Mouse (Mus musculus) 3134 (cell line): ENCODE results near the gene Snx20.

Experiments
- DNase-seq: peaks from one replicate; pipeline ENCODE4 v3.0.0-alpha.2; 2011; ENCODE audit warnings: low spot score; ENCODE audit not compliant: insufficient read length; ENCODE audit errors: extremely low read depth

Gene Snx20

DNA sequence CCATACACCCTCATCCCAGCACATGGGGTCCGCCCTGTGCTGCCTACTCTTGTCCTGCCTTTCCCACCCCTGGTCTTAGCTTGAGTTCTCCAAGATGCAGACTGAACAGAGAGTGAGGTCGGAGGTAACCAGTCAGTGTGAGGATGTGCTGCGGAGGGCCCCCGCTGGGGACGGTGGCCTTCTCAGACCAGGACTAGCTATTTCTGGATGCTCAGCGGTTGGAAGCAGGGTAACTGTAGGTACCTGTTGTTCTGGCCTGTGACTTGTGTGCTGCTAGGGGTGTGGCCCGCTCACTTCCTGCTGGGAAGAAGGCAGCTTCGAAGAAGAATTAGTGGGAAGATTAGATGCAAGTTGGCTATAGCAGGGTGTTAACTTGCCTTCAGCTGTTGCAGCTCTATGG is 26.9 kb downstream of the Snx20 start:
- DNase-seq, result no peak

DNA sequence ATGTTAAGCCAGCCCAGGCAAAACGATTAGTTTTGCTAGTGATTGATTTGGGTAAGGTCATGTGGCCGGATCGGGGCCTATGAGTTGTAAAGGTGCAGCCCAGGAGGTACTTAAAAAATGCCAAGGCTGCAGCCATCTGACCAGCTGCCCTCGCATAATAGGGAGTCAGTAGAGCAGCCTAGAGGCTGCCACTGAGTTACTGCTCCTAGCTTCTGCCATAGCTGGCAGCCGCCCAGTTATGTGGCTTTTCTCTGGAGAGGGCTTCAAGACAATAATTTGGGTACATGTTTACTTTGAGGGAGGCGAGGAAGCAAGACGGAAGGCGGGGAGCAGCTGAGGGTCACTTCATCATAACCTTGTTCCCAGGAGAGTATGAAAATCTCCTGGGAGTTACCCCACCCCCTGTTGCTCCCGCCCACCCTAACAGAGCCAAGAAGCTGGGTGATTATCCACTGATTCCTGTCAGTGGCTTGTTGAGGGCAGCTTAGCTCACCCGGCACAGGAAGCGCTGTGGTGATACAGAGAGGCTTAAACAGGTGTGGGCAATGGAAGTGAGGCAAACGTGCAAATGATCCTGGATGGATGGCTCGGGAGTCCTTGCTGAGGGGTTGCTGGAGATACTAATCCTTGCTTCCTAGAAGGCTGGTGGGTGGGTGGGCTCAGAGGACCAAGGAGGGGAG is 30.4 kb downstream of the Snx20 start:
- peak; percentile 28 for DNase-seq

DNA sequence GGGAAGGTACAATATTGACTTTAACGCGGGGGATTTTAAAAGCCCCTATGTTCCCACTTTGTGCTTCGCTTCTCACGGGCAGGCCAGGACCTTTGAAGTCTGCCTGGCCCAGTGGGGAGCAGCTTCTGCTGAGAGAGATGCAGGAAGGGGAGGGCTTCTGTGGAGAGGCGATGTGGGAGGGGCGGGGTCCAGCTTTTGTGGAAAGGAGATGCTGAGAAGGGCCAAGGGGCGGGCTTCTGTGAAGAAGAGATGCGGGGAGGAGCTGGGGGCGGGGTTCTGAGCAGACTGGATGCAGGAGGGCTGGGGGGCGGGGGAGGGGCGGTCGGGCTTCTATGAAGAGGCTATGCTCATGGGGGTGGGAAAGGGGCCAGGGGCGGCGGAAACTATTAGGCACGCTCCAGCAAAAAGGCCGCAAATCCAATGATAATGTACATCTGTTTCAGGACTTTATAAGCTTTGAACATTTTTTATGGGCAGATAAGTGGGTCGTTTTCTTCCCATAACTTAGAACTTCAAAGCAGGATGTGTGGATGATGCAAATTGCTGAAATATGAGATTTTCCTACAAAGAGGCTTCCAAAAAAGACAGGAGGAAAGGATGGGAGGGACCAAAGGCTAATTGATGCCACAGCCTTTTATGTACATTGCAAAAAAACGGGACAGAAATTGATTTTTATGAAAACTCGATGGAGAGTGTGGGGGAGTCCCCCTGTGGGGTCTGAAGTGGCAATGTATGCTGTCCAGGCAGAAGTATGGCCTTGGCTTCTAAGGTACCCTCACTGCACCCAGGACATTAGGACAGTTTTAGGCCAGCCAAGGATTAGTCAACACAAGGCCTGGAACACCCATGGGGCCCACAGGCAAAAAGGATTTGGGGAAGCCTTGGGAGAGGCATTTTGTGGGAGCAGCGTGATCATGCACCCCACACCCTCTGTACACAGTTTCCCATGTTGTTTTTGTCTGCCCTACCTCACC is 31.6 kb downstream of the Snx20 start:
- DNase-seq, result no peak

DNA sequence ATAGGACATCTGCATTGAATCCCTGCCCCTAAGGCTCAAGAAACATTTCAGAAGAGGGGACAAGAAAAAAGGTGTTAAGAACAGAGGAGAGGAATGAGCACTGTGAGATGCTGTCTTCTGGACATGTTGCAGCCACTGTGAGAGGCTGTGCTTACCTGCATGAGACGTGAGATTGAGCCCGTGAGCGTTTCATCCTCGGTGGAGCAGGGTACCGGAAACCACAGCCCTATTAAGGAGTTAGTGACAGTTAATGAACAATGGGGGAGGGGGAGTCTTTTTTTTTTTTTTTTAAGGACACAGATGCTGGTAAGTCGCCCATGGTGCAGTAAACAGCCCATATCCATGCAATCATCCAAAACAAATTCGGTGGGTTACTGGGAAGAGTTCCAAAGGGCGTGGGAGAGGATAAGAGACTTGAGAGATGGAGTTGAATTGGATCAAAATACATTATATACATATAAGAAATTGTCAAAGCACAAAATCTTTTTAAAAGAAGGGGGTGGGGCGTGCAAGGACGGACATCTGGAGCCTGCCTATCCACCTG is 32.4 kb downstream of the Snx20 start:
- no peak for DNase-seq

DNA sequence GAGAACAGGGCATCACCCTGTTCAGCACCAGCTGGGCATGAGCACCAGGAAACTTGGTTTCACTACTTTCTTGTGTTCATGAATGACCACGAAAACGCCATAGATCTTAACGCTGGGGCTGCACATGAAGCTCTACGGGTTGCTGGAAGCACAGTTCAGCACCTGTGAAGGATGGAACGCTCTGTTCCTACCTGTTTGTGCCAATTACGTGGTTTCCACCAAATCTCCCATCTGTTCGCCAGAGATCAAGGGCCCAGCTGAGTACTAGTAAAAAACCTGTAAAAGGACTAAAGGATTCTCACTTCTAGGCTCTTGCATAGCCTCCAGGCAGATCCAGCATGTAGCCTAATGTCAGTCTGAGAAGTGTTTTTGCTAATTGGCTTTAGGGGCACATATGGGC is 36.4 kb downstream of the Snx20 start:
- no peak for DNase-seq

DNA sequence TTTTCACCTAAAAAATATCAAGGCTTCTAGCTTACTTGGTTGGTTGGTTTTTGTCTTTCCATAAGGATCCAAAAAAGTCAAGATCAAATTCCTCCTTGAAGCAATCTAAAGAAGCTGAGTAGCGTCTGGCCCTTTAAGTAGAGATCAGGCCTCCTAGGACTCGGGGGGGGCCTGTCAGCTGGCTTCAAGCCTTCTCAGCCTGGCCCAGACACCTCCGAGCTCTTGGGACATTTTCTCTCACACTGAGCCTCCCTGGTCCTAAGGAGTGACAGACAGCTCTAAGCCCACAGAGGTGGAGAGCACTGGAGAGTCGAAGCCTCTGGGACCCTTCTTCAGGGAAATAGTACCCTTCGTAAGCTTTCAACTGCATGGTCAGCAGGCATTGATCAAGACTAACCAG is 37.4 kb downstream of the Snx20 start:
- no peak for DNase-seq

DNA sequence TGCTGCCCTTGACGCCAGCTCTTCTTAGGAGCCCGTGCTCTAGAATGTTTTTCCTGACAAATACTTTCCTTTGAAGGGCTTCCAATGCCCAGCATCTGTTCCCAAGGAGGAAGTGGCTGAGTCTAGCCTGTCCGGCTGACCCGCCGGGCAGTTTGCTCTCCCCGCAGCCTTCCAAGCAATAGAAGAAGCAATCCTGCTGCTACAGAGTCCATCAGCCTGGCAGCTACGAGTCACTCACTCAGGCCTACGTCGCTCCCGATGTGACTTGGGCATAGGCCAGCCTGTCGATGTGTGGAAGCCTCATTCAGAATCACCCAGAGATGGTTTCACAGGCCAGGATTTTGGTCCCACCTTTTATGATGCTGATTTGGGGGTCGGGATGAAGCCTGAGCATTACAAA is 39.9 kb downstream of the Snx20 start:
- no peak for DNase-seq

DNA sequence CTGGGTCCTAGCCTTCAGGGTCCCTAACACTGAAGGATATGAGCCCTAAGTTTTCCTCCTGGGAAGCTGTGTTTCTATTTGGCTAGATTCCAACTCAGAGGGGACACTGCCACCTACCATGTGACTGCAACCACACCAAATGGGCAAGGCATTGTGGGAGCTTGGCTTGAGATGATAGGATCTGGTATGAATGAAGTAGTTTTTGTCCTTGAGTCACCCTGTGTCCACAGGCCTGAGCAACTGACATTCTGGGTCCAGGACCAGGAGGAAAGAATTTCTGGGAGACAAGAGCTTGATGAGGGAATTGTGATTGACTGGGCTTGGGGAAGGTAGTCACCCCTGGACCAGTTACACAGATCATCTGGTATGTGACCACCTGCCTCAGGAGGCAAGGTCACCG is 42.0 kb downstream of the Snx20 start:
- no peak for DNase-seq

DNA sequence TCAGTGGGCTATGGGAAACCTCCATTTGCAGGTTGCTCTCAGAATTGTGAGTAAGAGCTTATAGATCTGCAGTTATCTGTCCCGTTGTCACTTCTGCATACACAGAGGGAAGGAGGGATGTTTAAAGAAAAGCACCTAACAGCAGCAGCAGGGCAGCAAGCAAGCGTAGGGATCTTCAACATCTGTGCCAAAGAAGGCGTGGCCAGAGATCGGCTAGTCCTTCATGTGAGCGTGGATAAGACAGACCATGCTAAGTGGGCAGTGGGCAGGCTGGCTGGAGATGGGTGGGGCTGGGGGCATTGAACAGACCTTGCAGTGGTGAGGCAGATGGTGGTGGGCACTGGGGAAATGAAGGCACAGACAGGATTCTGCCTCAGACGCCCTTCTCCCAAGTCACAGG is 45.7 kb downstream of the Snx20 start:
- no peak for DNase-seq

DNA sequence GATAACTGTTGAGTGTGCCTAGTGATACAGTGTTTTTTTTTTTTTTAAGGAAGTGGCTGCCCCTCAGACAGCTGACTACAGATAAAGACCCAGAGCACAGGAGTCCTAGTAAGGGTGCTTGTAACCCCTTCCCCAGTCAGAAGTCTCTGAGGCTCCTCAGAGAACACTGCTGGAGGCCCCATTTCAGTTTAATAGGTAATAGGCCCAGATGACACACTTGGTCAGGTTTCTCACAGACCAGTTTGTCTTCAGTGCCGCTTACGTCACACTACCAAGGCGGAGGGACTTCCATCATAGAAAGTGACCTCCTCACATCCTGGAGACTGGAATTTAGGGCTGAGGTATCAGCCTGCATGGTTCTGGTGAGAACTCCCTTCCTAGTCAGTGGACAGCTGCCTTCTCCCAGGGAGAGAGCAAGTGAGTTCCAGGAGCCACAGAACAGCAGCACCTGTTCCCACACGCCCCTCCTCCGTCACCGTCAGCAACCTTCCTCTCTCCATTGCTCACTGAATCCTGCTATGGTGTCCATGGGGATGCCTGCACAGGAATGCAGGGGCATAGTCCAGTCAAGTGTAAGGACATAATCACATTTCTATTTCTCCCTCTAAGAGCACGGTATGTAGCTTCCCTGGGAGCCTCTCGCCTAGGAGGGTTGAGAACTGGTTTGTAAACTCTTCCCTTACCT is 47.6 kb downstream of the Snx20 start:
- DNase-seq, result no peak

DNA sequence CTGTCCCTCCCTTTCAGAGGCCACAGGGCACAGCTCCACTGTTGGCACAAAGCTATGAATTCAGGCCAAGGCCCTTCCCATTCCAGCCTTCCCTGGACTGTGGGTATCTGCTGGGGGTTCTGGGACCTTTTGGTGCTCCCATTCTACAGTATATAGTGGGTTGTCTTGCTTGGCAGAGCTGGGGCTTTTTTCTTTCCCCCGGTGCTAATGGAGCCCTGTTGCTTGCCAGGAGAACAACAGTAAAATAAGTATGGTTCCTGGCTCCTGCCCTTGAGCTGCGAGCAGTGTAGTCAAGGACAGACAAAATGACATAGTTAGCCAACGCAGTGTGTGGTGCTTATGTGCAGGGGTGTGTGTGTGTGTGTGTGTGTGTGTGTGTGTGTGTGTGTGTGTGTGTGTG is 52.1 kb downstream of the Snx20 start:
- no peak for DNase-seq

DNA sequence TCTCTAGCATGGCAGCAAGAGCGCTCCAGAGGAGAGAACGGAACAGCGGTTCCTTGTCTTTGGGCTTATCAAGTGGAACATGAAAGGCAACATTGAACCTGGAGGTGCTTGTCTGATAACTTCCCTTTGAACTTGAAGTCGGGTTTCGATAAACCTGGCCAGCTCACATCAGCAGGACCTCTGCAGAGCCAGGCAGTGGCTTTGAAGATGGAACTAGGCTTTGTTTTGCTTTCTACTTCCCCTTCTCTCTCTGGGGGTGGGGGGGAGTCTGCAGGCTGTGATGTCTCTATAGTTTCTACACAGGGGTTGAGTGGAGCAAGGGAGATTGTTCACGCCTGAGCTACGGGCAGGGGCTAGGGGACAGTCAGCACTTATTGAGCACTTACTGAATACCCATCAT is 55.1 kb downstream of the Snx20 start:
- no peak for DNase-seq

DNA sequence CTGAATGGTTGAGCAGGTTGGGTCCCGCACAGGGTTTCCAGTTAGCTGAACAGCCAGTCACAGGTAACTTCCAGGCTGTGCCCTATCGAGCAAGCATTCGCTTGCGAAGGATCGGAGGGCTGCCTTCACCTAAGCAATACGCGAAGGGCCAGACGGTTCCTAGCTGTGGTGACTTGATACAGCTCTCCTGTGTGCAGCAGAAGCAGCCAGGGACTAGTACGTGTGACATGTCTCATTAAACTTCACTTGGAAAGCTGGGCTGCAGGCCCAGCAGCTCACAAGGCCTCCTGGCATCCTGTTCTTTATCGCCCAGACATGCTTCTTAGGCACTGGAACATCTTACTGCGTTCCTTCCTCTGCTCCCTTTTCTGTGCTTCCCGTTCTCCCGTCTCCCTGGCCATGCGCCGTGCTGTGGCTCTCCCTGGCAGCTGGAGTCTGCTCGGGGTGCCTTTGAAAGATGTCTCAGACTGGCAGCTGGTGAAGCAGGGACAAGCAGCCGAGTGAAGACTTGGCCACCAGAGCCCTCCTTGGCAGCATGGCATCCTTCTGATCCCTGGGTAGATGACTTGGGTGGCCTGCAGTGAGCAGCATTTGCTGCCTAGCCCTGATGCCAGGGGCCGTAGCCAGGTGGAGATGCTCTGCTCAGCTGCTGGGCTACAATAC is 56.1 kb downstream of the Snx20 start:
- no peak for DNase-seq

DNA sequence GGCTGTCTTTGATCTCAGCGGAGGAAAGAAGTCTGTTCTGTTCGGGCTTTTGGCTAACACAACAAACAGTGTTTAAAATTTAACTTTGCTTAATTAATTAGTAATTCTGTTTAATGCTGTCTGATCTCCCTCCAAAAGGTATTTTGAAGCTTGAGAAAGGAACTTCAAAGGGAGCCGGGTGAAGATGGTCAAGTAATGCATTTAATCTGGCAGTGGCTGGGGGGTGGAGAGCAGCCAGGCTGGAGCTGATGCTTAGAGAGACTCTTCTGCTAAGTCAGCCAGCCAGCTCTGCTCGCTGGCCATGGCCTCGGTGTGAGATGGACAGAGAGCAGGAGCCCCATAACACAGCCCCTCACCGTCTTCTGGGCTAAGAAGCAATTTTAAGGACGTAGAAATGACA is 56.7 kb downstream of the Snx20 start:
- DNase-seq, result no peak

DNA sequence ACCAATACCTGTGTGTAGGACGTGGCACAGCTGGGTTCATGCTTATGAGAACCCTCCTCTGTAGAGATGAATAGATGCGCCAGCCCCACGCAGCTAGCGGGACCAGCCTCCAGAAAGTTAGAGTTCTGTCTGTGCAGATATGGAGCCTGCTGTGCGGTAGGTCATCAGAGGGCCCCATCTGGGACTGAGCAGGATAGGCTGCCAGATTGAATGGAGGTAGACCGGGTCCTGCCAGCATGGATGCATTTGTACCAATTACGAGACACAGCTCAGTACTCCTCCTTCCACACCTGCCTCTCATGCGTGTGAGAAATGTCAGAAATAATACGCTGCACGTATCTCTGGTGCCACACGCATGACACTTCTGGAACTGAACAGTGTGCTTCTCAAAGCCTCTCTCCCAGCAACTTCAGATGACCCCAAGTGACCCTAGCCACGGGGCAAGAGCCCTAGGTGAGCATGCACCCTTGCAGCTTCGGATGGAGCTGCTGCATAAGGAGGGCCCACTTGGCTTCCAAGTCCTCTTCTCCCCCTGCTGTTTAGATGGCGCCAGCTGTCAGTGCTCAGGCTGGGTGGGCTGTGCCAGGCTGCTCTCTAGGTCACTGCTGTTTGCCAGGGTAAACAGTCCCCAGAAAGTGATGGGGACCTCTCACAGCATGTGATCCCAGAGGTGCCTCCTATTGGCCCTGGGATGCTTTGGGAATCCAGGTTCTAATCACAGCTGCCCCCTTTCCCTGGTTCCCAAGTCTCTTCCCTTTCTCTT is 57.3 kb downstream of the Snx20 start:
- no peak for DNase-seq

DNA sequence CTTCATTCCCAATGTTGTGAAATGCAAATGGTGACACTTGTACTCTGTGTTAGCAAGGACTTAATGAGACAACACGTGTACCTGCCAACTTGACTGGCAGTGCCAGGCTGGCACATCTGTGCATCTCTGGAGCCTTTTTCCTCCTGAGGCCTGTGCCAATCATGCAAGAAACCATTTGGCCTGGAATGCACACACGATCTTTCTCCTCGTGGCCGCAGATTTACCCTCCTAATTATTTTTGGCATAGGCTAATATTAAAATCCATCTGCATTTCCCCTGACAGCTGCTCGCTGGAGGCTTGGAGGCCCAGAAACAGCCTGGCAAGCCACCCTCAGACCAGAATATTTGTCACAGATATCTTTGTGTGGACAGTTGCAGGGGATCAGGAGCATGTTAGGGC is 58.3 kb downstream of the Snx20 start:
- no peak for DNase-seq
